Mouse (Mus musculus): ENCODE data around the gene Fry.

Fry gene

GRCm38 (mm10) chr5:150331821-150332220 lies 213.4 kb downstream of the Fry start:
- DNase-seq (ENCODE audit: low read depth, low spot score): no peak

DNA sequence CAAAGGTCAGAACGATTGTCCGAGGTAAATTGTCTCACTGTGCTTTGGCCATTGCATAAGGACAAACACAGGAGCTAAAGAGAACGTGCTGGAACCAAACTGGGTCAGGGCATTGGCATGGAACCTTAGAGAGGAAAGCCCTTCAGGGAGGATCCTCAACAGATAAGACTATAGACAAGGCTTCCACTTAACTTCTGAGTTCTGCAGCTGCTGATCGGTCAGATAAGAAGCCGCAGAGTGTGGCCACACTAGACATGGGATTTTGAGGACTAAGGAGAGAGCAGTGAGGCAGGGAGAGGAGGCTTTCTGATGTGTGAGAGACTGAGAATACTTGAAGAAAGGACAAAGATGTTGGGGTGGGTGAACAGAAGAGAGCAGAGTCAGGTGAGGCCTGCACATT lies 214.4 kb downstream of the Fry start:
- DNase-seq (ENCODE audit: low read depth, low spot score): no peak

- no peak for DNase-seq (ENCODE audit: low read depth, low spot score)
Observed at GRCm38 (mm10) chr5:150333328-150333731, 214.9 kb downstream of the Fry start.

DNA sequence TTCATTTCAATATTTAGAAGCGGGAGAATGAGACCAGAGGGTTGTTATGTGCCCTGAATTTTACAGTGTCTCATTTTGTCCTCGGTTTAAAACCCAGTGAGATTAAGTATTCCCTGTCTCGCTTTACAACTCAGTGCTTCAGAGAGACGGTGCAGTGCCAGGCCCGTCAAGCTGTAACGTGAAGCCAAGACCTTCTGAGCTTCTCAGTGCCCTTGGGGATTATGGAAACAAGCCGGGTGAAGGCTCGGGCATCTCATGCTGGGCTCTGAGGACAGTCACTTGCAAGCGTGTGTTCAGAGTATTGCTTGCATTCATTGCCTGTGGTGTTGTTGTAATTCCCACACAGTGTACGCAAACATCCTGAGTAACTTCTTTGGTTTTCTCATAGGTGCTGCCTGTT lies 218.0 kb downstream of the Fry start:
- DNase-seq (ENCODE audit: low read depth, low spot score): no peak

DNA sequence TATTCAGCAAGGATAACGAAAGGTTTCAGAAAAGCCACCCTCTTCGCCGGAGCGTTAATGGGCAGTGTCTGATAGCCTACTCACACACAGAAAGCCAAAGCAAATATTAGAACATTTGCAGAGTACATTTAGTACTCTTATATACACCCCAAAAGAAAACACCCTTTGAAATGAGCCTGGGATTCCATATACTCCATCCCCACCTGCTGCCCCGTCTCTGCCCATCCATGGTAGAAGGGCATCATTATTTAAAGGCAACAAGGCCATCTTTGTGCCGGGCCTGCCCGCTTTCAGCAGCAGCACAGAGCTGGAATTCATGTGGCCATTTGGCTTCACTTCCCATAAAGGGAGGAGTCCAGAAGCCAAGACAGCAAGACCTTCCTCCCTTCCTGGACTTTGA lies 219.3 kb downstream of the Fry start:
- no peak for DNase-seq (ENCODE audit: low read depth, low spot score)

GRCm38 (mm10) chr5:150340944-150341343 lies 222.5 kb downstream of the Fry start:
- DNase-seq (ENCODE audit: low read depth, low spot score): no peak

DNA sequence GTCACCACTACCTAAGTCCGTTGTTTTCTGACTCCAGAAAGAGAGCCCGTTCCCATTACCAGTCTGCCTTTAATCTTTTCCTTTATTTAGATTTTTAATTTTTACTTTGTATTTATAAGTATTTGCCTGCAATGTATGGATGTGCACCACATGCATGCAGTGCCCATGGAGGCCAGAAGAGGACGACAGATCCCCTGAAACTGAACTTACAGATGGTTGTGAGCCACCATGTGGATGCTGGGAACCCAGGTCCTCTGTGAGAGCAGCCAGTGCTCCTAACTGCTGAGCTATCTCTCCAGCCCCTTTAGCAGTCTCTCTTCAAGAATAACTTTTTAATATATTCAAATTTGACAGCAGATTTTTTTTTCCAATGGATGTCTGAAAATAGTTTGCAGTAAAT lies 223.7 kb downstream of the Fry start:
- no peak for DNase-seq (ENCODE audit: low read depth, low spot score)

DNA sequence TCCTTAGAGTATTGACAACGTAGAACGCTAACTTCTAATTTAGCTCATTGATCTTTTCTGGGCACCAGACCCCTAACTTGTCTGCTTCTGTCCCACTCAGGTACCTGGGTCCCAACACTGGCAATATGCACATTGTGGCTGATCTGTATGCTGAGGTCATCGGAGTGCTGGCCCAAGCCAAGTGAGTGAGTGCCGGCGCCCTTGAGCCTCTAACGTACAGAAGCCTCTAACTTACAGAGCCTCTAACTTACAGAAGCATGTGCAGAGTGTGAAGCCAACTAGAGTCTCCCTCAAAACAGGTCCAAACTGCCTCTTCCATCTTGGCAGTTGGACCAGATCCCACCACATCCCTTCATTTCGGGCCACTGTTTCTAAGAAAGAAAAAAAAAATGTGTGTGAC lies 227.5 kb downstream of the Fry start:
- DNase-seq (ENCODE audit: low read depth, low spot score): no peak

DNA sequence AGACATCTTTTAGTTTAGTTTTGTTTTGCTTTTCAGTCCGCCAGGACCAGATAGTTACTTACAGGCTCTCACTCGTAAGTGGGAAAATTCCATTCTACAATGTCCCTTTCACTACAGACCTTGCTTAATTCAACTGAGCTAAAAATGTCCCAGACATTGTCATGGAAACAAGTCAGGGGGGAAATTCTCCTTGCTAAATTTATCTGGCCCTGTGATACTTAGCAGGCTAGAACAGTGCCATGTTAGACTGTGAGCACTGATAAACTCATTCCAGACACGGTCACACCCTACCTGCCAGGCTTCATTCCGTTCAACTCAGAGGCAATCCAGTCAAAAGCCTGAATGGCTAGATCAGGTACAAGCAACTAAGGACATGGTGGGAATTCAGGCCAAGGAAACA lies 227.9 kb downstream of the Fry start:
- DNase-seq (ENCODE audit: low read depth, low spot score): no peak

DNA sequence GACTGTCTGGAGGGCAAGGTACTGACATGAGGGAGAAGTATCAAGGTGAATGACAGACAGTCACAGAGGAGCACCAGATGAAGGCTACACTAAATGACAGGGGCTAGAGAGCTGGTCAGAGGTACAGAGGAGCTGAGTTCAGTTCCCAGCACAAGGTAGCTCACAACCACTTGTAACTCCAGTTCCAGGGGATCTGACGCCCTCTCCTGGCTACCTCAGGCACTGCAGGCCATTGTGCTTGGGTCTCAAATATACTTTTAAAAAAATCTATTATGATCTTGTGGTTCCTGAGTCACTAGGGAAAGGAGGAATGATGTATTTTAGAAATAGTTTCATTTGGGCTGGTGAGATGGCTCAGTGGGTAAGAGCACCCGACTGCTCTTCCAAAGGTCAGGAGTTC lies 229.4 kb downstream of the Fry start:
- DNase-seq (ENCODE audit: low read depth, low spot score): no peak

DNA sequence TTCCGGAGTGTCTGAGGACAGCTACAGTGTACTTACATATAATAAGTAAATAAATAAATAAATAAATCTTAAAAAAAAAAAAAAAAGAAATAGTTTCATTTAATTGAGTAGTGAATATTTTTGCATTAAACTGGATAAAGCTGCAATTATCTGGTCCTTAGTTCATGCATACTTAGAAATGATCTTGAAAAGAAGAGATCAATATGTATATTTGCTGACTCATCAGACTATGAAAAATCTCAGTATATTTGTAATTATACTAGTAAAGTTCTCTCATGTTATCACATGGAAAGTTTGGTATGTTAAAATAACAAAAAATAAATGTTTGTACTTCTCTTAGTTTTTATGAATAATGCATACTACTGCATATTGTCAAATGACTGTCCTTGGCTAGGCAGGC lies 229.9 kb downstream of the Fry start:
- DNase-seq (ENCODE audit: low read depth, low spot score): no peak

DNA sequence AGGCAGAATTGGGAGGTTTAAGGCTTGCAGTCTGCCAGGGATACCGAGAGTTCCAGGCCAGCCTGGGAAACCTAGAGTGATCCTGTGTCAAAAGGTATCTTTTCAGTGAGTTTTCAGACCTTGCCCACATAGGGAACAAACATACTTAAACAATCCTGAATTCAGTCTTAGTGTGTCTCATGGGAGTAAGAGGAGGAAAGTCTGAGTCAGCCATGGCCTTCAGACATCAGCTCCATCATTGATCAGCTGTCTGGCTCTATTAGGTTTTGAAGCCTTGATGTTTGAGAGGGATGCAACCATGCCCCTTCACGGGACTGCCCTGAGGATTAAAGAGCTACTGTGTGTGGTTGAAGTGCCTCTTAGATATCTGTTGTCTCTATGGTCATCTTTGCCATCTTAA lies 232.7 kb downstream of the Fry start:
- no peak for DNase-seq (ENCODE audit: low read depth, low spot score)

DNA sequence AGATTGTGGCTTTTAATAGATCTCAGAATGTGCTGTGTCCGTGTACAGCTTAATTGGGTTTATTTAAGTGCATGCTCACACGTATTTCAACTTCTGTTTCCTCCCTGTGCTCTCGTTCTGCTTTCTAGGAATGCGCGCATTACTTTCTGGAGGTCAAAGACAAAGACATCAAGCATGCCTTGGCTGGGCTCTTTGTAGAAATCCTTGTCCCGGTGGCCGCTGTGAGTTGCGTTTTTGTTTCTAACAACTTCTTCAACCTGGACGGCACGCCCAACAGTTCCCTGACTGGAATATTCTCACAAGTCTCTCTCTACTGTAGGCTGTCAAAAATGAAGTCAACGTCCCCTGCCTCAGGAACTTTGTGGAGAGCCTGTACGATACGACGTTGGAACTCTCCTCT lies 240.2 kb downstream of the Fry start:
- no peak for DNase-seq (ENCODE audit: low read depth, low spot score)

DNA sequence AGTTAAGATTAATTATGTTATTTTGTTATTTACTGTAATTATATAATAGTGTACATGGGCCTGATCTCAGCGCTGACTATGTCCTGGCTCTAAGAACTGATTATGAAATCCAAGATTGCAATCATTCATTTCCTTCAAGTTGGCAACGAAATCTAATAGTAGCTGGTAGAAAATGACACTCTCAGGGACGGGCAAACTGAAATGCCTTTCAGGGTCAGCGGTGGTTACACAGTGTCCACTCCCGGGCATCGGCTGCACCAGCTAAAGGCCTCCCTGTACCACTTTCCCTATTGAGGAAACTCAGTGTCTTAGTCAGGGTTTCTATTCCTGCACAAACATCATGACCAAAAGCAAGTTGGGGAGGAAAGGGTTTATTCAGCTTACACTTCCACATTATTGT lies 243.8 kb downstream of the Fry start:
- no peak for DNase-seq (ENCODE audit: low read depth, low spot score)

- no peak for DNase-seq (ENCODE audit: low read depth, low spot score)
Observed at GRCm38 (mm10) chr5:150364621-150365020, 246.2 kb downstream of the Fry start.

DNA sequence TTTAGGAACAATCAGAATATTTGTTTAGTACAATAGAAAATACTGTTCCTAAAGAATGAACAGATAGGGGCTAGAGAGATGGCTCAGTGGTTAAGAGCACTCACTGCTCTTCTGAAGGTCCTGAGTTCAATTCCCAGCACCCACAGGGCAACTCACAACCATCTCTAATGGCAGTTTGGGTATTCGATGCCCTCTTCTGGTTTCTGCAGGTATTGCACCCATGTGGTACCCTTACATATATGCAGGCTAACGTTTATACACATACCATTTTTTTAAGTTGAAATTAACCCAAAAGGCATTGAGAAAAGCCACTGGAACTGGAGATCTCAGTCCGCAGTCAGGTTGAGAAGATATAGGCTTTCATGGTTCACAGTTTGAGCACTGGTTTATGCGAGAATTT lies 248.6 kb downstream of the Fry start:
- no peak for DNase-seq (ENCODE audit: low read depth, low spot score)

DNA sequence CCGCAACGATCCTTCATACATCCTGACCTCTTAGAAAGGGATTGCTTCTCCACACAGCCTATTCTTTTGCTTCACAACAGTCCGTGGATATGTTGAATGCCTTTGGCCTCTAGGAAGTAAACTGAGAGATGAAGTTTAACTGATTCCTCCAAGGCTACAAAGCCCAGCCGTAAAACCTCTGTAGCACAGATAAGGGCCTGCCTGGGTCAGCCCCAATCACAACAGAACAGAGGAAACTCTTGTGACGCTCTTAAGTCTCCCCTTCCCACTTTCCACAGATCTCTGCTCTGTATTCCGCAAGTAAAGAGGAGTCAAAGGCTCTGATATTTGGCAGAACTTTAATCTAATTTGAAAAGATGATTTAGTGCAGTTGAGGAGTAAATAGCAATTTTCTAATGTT lies 251.8 kb downstream of the Fry start:
- DNase-seq (ENCODE audit: low read depth, low spot score): no peak

- DNase-seq (ENCODE audit: low read depth, low spot score): no peak
Observed at GRCm38 (mm10) chr5:150370895-150371294, 252.4 kb downstream of the Fry start.

- no peak for DNase-seq (ENCODE audit: low read depth, low spot score)
Observed at GRCm38 (mm10) chr5:150372956-150373355, 254.5 kb downstream of the Fry start.

GRCm38 (mm10) chr5:150374778-150375559 lies 256.5 kb downstream of the Fry start:
- DNase-seq (ENCODE audit: low read depth, low spot score): no peak

DNA sequence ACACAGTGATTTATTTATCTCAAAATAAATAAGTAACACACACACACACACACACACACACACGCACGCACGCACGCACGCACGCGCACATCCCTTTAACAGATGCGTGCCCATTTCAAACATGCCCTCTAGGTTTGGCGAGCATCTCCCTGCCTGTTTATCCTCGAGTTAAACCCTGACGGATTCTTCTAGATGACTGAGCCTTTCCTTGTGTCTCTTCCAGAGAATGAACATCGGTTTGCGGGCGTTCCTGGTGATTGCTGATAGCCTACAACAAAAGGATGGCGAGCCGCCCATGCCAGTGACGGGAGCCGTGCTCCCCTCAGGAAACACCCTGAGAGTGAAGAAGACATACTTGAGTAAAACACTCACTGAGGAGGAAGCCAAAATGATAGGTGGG lies 260.1 kb downstream of the Fry start:
- DNase-seq (ENCODE audit: low read depth, low spot score): no peak

DNA sequence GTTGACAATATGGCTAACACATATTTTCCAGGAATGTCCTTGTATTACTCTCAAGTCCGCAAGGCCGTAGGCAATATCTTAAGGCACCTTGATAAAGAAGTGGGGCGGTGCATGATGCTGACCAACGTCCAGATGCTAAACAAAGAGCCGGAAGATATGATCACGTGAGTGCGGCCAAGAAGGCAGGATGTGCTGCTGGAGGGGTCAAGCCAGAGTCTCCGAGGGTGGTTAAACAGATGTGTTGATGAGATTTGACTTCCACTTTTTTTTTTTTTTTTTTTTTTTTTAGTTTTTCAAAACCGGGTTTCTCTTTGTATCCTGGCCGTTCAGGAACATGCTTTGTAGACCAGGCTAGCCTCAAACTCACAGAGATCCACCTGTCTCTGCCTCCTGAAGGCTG lies 262.3 kb downstream of the Fry start:
- no peak for DNase-seq (ENCODE audit: low read depth, low spot score)

DNA sequence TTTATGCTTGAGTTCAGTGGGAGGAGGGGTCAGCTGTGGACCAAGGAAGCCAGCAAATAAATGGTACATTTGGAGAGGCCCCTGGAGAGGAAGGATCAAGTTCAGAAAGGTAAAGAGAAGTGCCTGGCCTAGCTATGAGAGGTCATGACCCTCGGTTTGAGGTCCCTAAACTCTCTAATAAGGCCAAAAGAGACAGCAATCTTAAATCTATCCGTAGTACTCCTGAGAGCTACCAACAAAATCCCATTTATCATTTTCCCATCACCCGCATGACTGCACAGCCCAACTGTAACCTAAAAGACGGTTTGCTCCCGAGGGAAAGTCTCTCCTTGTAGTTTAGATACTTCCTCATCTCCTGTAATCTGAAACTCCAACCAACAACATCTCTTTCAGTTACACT lies 264.0 kb downstream of the Fry start:
- no peak for DNase-seq (ENCODE audit: low read depth, low spot score)

Measured in retina, adult 2 months (tissue).